Mouse (Mus musculus) testis, adult 2 months (tissue): Measurements from ENCODE around the gene Nmt1.

Source experiments
- CTCF ChIP-seq: fragments of 200-500 bp; IDR thresholded peaks from 2 replicates; pipeline ENCODE4 v1.5.1; 2012; ENCODE audit warnings: low read depth, mild to moderate bottlenecking, inconsistent platforms, low read length, moderate library complexity; ENCODE audit not compliant: control insufficient read depth, insufficient read depth, insufficient replicate concordance
- POLR2A ChIP-seq: fragments of 200-500 bp; IDR thresholded peaks from 2 replicates; pipeline ENCODE4 v1.6.1; 2012; ENCODE audit warnings: low read depth, mild to moderate bottlenecking, inconsistent platforms, low read length, moderate library complexity; ENCODE audit not compliant: control insufficient read depth

DNA sequence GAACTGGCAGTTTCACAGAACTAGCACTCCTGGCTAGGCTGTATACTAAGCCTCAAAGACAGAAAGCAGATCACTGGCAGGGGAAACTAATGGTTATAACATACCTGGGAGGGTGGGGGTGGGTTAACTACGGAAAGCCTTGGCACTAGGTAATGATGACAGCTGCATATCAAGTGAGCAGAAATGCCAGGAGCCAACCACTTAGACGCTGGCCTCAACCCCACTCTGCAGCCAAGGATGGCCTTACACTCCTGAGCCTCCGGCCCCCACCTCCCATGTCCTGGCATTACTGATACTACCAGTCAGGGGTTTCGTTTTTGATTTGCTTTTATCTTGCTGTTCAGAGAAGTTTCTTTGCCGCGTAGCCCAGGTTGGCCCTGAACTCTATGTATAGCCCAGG, 67.8 kb downstream of the Nmt1 start:
- no peak for TF ChIP-seq POLR2A
- TF ChIP-seq CTCF, result no peak
